Mouse (Mus musculus) brain, embryonic 18.5 days (tissue): ENCODE results near the gene Usp22.
"Not testable (repeated sequence)": the region's sequence is repeated elsewhere in the genome, so short reads cannot be mapped to it uniquely, and the experiment has no call there.

Source experiments
- DNase-seq: peaks from one replicate; pipeline ENCODE4 v3.0.0-alpha.2; 2012; ENCODE audit warnings: low read depth, low spot score

Usp22 gene

DNA sequence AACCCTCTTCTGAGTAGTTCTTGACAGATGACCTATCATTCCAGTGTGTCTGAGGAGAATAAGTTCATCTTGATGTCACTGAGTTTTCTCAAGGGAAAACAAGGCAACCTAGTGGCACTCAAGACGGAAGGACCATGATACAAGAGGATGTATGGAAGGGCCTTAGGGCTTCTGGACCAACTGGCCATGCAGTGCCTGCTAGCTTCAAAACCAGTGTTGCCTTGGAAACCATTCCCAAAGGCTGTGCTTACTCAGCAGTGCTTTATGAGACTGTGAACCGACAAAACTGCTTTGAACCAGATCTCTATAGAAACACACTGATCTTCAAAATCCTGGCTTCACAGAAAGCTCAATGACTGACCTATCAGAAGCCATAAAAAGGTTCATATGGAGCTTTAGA, 15.9 kb upstream of the Usp22 start:
- peak; percentile 36 for DNase-seq

DNA sequence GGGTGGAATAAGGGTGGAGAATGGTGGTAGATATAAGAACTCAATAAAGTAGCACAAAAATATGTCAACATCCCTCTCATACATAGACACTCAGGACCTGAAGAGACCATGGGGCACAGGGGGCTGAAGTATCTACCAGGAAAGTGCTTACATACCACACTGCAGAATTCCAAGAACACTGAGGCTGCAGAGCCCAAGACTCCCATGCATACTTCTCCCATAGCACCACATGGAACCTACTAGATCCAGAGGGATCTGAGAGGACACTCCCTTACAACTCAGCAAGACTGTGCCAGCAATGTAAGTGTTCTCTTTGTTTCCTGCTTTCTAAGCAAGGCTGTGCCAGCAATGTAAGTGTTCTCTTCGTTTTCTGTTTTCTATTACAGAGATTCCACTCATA, 9.0 kb upstream of the Usp22 start:
- no peak for DNase-seq

DNA sequence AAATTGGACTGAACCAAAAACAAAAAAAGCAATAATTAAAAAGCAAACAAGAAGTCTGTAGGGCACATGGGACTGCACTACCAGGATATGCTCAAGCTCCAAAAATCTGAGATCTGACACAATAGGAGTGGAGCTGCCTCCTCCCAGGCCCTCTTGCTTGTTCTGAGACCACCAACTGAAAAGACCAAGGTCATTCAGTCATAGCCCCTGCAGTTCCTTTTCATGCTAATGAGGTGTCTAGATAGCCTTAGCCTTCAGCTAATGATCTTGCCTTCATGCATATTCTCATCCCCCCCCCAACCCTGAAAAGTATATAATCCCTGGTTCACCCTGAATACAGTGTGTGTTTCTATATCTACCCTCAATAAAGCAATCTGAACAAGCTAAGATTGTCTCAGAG, 6.8 kb upstream of the Usp22 start:
- no peak for DNase-seq

DNA sequence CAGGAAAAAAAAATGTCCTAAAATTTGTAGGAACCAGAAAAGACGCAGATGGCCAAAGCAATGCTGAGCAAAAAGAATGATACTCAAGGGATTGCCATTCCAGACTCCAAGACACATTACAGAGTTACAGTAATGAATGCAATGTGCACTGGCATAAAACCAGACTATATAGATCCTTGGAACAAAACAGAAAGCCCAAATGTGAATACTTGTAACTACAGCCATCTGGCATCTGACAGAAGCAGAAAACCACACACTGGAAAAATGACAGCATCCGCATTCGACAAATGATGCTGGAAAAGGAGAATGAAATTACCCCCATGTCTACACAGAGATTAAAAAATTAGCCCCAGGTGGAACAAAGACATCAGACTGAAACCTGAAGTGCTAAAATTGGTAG, 5.5 kb upstream of the Usp22 start:
- peak; percentile 63 for DNase-seq

DNA sequence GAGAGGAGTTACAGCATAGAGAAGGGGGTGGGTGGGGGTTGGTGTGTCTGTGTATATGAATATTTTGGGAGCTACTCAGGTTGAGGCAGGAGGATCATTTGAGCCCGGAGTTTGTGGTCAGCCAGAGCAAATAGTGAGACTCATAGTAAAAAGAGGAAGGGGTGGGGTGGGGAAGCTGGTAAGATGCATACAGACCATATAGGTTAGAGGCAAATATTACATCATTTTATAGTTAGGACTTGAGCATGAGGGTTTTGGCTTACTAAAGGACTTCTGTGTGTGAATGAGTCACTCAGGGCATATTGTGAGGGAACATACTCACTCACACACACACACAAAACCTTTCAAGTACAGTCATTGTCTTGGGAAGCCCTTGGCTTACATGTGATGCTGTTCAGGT, 1.5 kb upstream of the Usp22 start:
- no peak for DNase-seq

DNA sequence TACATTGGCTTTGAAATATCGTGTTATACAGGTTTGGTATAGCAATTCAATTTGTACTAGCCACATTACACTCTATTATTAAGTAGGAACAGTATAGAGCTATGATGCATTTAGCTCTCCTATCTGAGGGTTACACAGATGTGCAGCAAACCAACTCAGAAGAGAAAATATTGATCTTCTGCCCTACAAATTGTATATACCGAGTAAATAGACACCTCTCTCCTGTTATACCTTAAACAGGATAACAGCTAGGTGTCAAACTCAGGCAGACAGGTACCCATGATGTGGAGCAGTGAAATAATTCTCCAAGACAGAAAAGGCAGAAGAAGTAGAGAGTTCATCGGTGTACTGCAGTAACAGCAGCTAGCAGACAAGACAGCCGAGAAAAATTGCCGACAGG, 923 bp upstream of the Usp22 start:
- no peak for DNase-seq

DNA sequence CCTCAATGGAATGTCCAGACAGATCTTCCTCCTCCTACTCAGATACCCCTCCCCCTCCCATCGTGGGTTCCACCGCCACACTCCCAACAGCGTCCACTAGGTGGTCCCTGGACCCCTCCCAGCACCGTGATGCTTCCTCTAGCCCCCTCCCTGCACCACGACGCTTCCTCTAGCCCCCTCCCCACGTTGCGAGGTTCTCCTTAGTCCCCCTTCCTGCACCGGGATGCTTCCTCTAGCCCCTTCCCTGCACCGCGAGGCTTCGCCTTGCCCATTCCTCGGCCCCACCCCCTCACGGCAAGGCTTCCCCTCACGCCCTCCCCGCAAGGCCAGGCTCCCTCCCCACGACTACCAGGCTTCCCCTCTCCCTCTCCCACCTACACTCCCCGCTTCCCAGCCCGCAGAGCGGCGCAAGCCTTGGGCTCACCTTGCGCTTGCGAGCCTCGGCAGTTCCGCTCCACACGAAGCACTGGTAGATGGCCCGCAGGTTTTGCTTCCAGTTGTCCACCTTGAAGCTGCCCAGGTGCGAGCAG, 499 bp downstream of the Usp22 start:
- peak; percentile 55 for DNase-seq

DNA sequence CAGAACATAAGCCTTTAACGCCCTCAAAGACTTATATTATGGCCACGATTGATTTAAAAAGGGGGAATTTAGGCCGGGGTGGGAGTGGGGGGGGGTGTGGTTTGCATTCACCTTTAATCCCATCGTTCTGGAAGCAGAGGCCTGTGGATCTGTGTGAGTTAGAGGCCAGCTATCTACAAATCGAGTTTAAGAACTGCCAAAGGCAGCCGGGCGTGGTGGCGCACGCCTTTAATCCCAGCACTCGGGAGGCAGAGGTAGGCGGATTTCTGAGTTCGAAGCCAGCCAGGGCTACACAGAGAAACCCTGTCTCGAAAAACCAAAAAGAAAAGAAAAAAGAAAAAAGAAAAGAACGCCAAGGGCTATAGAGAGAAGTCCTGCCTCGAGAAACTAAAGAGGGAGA, 1.4 kb downstream of the Usp22 start:
- DNase-seq = not testable (repeated sequence)

DNA sequence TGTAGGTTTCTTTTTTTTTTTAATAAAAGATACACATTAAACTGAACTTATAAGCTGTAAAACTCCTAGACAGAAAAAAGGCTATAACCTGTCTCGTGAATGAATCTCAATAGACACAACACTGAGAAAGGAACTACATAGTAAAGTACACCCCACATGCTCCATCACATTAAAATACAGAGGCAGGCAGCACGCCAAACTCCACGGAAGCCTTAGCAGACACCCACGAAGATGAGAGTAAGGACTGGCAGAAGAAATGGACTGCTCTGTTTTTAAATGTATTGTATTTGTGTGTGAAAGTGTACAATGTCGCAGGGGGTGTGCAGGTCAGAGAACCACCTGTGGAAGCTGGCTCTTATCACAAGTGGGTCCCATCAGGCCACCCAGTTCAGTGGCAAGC, 4.7 kb downstream of the Usp22 start:
- no peak for DNase-seq

DNA sequence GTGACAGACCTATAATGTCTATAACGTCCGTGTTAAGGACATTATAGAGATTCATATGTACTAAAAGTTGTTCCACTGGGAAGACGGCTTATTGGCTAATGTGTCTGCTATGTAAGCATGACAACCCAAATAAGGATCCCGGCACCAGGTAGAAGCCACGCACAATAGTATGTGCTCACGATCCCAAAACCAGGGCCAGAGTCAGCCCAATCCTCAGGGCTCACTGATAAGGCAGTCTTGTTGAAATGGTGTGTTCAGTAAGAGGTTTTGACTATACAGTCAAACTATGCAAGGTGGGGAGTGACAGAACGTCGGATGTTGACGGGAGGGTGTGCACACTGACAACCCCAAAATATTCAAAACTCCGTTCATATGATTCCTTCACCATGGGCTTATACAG, 10.0 kb downstream of the Usp22 start:
- no peak for DNase-seq

DNA sequence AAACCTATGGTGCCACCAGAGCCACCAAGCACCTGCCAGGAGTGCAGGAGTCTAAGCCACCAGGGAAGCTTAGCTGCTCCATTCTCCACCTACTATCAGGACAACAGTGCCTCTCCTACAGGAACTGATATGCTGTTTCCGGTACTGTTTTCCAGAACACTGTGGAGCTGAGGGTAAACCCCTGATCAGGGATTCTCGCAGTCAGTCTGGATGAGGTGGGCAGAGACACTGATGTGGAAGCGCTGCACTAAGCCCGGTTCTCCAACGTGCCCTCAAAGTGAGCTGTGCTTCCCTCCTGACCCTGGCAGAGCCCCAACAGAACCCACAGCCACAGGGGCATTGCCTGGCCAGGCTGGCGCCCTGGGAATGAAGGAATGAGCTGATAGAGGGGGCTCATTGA, 10.5 kb downstream of the Usp22 start:
- no peak for DNase-seq

DNA sequence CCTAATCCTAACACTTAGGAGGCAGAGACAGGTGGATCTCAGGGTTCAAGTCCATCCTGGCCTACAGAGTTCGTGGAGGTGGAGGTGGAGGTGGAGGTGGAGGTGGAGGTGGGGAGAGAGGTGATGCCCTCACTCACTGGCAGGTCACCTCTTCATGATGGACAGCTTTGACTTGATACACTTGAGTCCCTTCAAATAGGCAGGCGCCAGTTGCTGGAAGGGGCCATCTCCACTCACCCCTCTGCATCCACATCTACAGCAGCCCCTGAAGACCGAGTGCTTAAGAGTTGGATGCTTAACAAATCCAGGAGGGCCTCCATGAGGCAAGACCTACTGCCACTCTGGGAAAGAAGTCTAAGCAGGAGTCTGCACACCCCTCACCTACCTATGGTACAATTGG, 11.5 kb downstream of the Usp22 start:
- DNase-seq = no peak

DNA sequence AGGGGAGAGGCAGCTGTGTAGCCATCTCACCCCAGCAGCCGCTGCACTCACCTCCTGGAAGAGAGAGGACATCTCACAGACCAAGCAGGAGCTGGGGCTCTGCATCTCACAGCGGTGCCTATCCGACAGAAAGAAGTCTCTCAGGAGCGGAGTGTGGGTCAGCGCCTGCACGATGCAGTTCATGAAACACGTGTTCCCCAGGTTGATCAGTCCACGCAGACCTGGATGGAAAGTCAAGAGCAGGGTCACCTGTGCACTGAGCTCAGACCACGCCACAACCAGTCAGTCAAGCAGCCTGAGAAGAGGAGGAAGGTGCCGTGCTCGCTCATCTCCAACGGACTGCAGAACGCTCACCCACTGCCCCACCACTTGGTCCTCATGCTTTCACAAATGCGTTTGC, 12.1 kb downstream of the Usp22 start:
- no peak for DNase-seq

DNA sequence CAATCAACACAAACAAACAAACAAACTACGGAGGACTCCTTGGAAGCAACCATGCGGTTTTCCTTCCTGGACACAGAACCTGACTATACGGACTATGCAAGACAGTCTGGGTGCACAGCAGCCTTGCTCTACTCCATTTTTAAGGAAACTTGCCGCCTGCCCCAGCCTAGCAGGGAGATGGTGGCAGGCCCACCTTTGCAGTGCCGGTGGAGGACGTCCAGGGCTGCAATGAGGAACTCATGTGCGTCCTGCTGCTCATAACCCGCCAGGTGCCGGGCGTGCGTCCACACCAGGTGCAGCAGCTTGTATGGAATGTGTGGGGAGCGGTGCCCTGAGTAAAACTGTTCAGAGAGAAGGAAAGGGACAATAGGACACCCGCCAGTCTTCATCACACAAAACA, 13.7 kb downstream of the Usp22 start:
- DNase-seq = no peak

DNA sequence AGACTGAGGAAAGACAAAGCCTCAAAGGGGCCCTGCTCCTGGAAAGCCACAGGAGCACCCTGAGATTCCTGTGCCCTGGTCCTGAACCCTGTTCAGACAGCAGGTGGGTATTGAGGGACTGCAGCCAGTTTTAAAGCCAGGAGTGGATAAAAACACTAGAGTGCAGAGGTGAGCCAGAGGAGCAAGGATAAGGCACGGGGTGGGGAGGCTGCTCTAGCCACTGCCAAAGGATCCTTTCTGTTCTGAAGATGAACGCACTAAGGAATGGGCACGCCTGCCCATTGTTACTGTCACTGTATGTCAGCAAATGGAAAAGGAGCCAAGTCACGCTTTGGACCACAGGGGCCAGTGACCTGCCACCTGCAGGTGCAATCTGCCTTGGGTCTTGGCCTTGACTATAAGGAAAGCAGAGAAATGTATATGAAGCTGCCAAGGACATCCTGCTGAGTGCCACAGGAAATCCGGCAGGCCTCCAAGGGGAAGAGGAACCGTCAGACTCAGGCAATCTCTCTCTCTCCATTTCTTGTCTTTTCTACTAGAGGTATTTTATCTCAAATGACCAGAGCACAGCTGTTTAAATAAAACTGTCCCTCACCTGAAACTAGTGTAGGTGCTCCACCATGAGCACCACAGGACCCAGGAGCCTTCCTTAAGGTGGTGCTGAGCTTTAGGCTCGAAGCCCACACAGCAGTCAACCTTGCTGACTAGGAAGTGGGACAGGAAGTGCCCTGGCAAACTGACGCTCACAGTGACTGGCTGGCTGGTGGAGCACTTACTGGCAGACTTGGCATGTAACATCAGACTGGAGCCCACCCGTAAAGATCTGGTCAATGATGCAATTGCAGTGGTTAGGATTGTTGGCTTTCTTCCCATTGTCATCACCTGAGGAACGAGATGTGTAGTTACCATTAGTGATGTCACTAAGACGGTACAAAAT, 14.8 kb downstream of the Usp22 start:
- DNase-seq = no peak

DNA sequence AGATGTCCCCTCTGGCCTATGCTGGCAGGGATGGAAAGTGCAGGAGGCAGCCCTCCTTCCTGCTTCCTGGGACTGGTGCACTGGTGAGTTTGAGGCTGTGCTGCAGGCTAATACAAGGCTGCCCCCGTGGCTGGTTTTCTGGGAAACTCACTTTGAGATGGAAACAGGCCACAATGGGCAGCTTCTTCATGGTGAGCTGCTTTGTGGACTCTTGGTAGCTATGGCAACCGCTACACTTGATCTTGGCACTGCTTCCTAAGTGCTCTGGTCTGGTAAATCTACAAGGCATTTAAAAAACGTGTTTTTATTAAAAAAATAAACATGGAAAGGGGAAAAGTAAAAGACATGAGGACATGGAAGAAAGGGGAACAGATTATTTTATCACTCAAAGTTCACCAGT, 16.7 kb downstream of the Usp22 start:
- DNase-seq = no peak

DNA sequence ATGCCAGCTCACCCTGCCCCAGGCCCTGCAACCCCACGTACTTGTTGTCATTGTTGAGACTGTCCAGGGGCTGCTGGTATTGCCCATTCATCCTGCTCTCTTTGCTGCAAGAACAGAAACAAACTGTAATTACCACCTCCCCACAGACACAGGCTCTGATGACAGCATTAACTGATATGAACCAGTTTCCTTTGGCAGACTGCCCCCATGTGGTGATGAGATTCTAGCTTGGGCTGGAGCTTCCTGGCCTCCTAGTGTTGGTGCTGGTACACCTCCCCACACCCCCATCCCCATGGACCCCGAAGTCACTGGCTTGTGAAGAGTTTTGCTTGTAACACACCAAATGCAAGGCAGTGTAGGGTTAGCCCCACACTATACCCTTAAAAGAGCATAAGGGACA, 19.1 kb downstream of the Usp22 start:
- DNase-seq = no peak

DNA sequence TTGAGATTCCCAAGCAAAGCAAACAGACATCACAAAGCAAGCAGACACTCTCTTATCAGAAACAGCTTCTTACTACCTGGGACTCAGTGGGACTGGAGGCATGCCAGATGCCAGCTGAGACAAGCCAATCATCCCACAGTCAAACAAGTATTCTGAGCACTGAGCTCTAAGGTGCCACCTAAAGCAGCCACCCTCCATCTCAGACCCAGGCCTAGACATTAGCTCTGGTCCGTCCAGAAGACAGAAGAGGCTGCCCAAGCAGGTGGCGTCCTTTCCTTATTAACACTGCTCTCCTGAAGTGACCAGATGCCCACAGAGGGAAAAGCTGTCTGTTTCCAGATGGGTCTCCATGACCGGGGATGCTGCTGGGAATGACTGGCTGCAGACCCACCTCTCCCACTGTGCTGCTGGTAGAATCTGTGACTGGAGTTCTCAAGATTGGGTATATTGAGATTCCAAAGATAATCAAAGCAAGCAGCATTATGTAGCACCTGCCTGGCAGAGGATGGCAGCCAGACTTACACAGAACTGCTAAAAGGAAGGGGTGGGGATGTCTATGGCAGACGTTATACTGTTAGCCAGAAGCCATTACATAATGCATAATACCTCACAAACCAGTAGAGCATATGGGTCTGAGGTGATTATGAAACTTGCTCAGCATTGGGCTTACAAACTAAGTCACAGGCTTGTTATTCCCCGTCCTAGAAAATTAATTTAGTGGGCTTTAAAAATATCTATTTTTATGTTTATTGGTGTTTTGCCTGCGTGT, 24.4 kb downstream of the Usp22 start:
- DNase-seq = no peak

DNA sequence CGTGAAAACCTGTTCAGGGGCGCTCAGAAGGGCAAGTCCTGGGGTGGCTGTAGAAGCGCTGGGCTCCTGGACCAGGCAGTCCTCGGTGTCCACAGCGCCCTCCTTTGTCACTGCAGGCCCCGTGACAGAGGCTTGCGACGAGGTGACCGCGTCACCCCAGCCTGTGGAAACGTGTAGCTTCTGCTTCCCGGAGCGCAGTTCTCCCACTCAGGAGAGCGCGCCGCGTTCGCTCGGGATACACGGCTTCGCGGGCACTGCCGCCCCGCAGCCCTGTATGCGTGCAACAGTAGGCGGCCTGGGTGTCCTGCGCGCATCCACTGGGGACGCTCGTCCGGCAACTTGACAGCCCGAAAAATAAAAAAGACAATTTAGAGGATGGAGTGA, 27.6 kb downstream of the Usp22 start:
- DNase-seq = no peak

DNA sequence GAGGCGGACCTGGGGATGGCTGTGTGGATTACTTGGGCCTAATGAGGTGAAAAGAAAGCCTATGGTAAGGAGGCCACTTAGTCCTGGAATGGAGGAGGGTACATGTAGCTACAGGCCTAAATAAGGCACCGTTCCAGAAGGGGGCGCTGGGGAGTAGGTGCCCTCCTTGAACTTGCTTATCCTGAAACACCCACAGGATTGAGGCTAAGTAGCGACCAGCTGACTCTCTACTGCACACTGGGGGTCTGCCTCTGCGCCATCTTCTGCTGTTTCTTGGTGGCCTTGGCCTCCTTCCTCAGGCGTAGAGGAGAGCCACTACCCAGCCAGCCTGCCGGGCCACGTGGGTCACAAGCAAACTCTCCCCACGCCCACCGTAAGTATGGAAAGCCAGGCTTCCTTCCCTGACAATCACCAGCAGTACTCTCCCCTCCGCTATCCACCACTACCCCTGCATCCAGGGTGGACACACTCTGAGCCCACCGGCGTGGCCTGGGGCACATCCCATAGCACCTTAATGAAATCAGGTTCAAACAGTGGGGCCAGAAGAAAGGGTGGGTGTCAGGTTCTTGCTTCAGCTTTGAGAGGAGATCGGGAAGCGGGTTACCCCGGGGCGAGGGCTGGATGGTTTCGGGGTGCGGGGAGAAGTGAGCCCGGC, 28.1 kb downstream of the Usp22 start:
- no peak for DNase-seq

DNA sequence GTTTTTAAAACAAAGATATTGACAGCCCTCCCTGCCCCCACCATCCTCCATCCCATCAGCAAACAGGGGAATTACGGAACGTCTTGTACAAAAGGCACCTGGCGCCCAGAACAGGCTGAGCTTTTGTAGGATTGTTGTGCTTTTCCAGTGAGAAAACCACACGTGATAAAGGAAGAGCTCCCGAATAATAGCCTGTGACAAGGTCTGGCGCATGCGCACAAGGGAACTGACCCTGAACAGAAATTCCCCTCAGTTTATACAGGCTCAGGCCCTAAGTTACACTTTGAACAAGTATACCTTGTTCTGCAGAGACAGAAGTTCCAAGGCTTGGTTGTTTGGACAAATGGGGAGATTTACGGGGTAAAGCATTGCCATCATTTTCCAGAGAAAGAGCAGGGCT, 29.3 kb downstream of the Usp22 start:
- no peak for DNase-seq
